Mouse (Mus musculus) spleen, adult 18-20 months (tissue): ENCODE results near the gene Fgl2.

Experiments used
- DNase-seq, 2 experiments: peaks; one replicate each; pipeline ENCODE4 v3.0.0; 2022; ENCODE audit warnings: mixed read lengths in 2 of 2

The Fgl2 gene

DNA sequence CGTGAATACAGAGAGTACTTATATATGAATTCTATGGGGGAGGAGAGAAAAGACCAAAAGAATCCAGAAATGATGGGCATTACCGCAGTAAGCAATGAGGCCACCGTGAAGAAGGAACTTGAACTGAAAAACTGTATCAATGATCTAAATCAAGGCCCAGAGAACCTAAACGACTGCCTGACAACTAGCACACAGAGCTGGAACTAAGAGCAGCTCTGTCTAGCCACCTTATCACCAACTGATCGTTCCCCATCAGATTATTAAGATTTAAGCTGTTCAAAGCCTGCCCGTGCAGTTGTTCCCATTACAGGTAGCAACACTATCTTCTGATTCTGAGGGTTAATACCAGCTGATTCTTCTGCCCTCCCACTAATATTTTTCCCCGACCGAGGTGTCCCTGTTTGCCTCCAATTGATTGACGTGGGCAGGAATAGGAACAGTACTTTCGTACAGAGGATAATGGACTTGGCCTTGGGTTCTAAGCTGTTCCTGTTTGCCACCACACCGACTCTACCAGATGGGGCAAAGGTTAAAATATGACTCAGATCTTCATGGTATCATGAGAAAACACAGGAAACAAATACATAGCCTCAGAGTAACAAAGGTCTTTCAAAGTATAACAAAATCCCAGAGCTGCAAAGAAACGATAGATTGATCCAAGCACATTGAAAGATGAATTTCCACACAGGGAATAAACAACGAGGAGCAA is 12.0 kb downstream of the Fgl2 start:
- DNase-seq: no peak

GRCm38 (mm10) chr5:21384976-21385375 is 12.5 kb downstream of the Fgl2 start:
- no peak for DNase-seq

GRCm38 (mm10) chr5:21386432-21386831 is 14.0 kb downstream of the Fgl2 start:
- DNase-seq: no peak

- DNase-seq: no peak
Observed at GRCm38 (mm10) chr5:21387340-21387739, 14.9 kb downstream of the Fgl2 start.

DNA sequence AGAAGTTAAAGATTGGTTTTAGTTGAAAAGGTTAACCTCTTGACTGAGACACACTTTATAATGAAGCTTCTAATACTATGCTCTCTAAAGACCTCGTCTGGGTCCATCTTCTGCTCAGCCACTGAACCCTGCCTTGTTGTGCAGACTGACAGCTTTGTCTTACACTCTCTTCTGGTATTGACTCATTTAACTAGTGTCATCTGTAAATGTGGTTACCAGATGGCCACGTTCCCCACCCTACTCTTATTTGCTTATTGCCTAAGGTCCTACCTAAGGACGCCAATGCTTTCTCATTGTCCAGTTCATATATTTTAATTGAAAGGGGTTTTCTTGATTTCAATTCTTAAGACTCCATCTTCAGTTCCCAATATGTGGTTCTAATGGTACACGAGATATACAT is 16.4 kb downstream of the Fgl2 start:
- DNase-seq: no peak

GRCm38 (mm10) chr5:21391616-21392384 is 19.4 kb downstream of the Fgl2 start:
- DNase-seq: no peak

DNA sequence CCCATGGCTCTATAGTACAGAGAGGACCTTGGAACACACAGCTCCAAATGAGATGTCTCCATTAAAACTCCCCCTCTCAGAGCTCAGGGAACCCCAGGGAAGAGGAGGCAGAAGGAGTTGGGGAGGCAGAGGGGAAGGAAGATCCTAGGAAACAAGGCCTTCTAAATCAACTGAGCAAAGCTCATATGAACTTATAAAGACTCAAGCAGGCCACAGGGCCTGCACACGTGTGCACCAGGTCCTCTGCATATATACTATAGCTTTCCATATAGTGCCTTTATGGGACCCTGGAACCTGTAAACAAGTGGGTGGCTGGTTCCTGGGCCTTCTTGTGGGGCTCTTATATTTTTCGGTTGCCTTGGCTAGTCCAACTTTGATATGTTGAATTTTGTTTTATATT is 22.1 kb downstream of the Fgl2 start:
- no peak for DNase-seq

DNA sequence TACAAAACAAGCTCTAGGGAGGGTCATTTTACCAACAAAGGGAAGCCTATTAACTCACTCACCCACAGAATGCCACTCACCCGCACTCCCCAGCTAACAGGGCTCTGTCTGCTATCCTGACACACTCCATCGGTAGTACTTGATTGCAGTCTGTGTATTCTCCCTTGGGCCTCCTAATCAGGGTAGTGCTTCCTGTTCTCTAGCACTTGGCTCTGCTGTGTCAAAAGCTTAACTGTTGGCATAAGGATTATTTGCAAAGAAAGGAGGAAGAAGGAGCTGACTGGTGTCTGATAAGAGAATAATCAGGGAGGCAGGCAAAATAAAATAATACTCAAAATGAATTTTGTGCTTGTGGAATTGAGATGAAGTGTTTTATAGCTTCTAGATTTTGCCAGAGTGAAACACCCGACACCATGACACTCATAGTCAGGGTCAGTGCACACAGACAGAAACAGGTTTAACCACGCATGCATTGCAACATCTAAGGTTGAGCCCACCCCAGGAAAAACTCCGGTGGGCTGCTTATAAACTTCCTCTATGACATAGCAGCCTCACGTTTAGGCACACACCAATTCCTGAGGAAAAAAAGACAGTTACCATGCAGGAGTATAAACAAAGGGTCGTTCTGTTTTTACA is 22.9 kb downstream of the Fgl2 start:
- no peak for DNase-seq

GRCm38 (mm10) chr5:21411261-21411666 is 38.8 kb downstream of the Fgl2 start:
- DNase-seq: peak; percentile 45 to 54

DNA sequence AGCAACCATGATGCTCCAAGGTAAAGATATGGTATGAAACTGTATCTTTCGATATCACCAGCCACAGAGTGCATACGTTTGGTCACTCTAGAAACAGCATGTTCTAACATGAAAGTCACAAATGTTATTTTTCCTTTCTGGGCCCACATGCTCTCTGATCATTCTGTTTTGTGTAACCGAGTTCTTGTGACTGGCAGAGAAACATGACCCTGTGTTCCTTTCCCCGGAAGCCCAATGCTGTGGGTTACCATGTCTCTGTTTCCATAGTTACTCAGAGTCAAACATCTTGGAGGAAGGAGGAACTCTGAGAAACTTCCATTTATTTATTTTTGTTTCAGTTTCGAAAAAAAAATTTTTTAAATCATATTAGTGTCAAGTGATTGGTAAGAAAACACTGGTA is 39.6 kb downstream of the Fgl2 start:
- no peak for DNase-seq

DNA sequence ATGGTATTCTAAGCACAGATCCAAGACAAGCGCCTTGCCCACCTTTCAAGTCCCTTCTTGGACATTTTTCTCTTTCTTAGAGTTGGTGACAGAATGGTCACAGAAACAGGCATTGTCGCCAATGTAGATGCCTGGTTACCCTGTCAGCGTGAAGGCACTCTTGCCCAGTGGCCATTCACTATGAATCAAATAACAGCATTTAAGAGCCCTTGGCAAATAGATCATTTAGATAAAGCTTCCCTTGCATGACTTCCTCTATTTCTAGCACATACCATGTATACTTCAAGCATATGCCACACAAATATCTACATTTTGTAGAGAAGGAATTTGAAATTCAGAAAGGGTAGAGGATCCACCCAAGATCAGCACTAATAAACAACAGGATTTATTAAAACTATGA is 40.9 kb downstream of the Fgl2 start:
- DNase-seq: no peak

DNA sequence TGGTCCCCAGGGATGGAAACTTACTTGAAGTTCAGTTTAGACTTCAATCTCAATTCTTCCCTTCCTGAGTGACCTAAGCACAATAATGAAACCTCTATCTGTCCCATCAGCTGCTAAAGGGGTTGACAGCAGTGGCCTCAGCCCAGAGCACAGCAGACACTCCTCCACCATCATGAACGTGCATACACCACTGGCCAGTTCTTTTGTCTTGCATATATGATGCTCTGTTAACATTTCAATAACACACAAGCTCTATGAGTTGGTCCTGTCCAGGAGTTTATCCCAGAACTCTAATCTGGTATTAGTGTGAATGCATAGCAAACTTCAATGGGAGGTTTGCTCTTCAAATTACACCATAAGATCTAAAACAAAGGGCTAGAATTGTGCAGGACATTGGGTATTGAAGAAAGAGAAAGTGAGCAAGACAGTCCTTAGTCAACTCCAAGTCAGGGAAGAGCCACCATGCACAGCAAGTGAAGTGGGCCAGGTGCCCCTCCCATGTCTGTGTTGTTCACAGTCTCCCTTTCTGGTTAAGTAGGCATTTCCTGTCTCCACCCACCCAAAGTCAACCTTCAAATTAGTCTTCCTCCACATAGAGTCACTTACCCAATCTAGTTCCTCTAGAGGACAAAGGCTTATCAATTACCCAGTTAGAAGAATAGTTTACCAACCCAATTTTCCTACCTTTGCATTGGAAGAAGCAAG is 41.8 kb downstream of the Fgl2 start:
- DNase-seq: peak in 1 of 2 experiments; percentile 27

DNA sequence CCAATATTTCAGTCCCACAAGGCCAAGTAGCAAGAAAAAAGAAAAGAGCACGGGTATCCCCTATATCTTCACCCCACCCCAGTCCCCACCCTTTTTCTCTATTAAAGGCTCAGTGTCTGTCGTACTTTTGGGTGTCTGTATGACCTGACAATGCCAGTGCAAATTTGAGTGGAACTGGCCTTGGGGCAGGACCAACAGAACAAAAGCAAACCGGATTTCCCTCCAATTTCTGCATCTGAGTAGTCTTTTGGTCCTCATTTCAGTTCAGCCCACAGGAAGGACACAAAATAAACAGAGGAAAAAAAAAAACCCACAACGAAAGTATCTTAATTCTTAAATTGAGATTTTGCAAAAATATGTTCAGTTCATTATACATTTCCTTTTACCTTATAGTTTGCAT is 46.2 kb downstream of the Fgl2 start:
- no peak for DNase-seq

DNA sequence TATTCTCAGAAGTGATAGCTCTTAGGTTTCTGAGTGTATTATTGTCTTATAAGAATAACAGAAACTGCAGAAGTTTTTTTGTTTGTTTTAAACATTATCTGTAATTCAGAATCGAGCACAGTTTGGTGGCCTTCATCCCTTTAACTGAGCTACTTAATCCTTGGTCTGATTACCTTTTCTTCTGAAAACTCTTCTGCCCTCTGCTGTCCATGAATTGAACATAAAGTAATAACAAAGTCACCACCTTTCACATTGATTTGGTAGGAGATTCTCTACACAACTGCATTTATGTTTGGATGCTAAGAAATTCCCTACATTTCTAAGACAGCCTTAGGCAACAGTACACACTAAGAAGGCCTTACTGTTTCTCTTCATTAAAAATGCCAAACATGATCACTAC is 48.2 kb downstream of the Fgl2 start:
- DNase-seq: no peak

GRCm38 (mm10) chr5:21424614-21425602 is 52.5 kb downstream of the Fgl2 start, which contains the start of the genes Ccdc146 and Fam185a:
Gene Ccdc146, minus strand, starts transcription at chr5:21424677.
Gene Fam185a, plus strand, starts transcription at chr5:21424958.
- peak; percentile 82 to 84 for DNase-seq

DNA sequence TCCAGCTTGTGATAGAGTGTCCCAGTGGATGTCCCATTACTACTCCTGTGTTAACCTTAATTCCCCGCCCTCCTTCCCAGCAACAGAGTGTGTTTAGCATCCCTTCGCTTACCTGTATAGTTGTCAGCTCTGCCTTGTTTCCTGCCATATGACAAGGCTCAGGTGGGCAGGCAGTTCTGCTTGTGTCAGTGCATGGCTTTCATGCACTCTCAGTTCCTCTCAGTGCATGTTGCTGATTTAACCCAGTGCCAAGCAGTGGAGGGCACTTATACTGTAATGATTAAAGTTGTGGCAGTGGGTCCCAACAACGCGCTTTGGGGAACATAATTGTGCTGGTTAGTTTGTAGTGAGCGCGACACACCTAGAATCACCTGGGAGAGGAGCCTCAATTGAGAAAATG is 54.2 kb downstream of the Fgl2 start:
- no peak for DNase-seq
